Mouse (Mus musculus) embryo, embryonic 10.5 days (tissue): Measurements from ENCODE around the gene Macrod2.

Source experiments
- DNase-seq: peaks from one replicate; pipeline ENCODE4 v3.0.0-alpha.2; 2015; ENCODE audit warnings: low spot score

Macrod2 gene

GRCm38 (mm10) chr2:140395179-140395578, at the start of gene Macrod2:
TSS of gene Macrod2 (plus strand) at chr2:140395309.
- peak; percentile 98 for DNase-seq

GRCm38 (mm10) chr2:140359905-140360304, 35.2 kb upstream of the Macrod2 start:
- no peak for DNase-seq

- no peak for DNase-seq
These were observed 30.3 kb upstream of the Macrod2 start for GRCm38 (mm10) chr2:140364804-140365203.

GRCm38 (mm10) chr2:140389525-140389924, 5.6 kb upstream of the Macrod2 start, which contains the start of gene Sel1l2:
TSS of gene Sel1l2 (minus strand) at chr2:140389706.
- DNase-seq, result peak; percentile 50

- peak; percentile 58 for DNase-seq
These were observed 679 bp downstream of the Macrod2 start for GRCm38 (mm10) chr2:140395744-140396231.

GRCm38 (mm10) chr2:140425844-140426243, 30.7 kb downstream of the Macrod2 start:
- DNase-seq, result no peak

- DNase-seq, result peak; percentile 83
These were observed 32.2 kb downstream of the Macrod2 start for GRCm38 (mm10) chr2:140427283-140427682.

- DNase-seq, result no peak
These were observed 44.0 kb downstream of the Macrod2 start for GRCm38 (mm10) chr2:140439081-140439480.

- no peak for DNase-seq
These were observed 53.5 kb downstream of the Macrod2 start for GRCm38 (mm10) chr2:140448636-140449035.

GRCm38 (mm10) chr2:140475770-140476169, 80.7 kb downstream of the Macrod2 start:
- DNase-seq, result no peak

- DNase-seq, result no peak
These were observed 81.8 kb downstream of the Macrod2 start for GRCm38 (mm10) chr2:140476891-140477290.

GRCm38 (mm10) chr2:140482604-140483003, 87.5 kb downstream of the Macrod2 start:
- no peak for DNase-seq

- no peak for DNase-seq
These were observed 102.6 kb downstream of the Macrod2 start for GRCm38 (mm10) chr2:140497688-140498087.

GRCm38 (mm10) chr2:140500951-140501350, 105.8 kb downstream of the Macrod2 start:
- DNase-seq, result peak; percentile 69

GRCm38 (mm10) chr2:140521472-140521871, 126.4 kb downstream of the Macrod2 start:
- no peak for DNase-seq

- peak; percentile 15 for DNase-seq
These were observed 135.1 kb downstream of the Macrod2 start for GRCm38 (mm10) chr2:140530214-140530613.

- DNase-seq, result no peak
These were observed 136.9 kb downstream of the Macrod2 start for GRCm38 (mm10) chr2:140532024-140532423.

GRCm38 (mm10) chr2:140532859-140533519, 137.9 kb downstream of the Macrod2 start:
- no peak for DNase-seq

- DNase-seq, result peak; percentile 8
These were observed 138.5 kb downstream of the Macrod2 start for GRCm38 (mm10) chr2:140533621-140534020.

- no peak for DNase-seq
These were observed 139.5 kb downstream of the Macrod2 start for GRCm38 (mm10) chr2:140534583-140534982.

GRCm38 (mm10) chr2:140535832-140536571, 140.9 kb downstream of the Macrod2 start:
- no peak for DNase-seq

GRCm38 (mm10) chr2:140549286-140549685, 154.2 kb downstream of the Macrod2 start:
- no peak for DNase-seq

GRCm38 (mm10) chr2:140561426-140561825, 166.3 kb downstream of the Macrod2 start:
- no peak for DNase-seq
